Mouse (Mus musculus) erythroblast, adult 5-6 weeks (primary cell): ENCODE data around the gene 6430571L13Rik. TPM values are rescaled to one million over a fixed set of nuclear protein-coding genes. Genes with fewer than 3 reads are reported as not detected.
"Not testable (repeated sequence)": the region's sequence is repeated elsewhere in the genome, so short reads cannot be mapped to it uniquely, and the experiment has no call there.

Experiments used
- ATAC-seq: replicated peaks from 2 replicates; pipeline ENCODE4 v1.8.0; 2016; ENCODE audit warnings: moderate number of reproducible peaks, mild to moderate bottlenecking, moderate TSS enrichment, inconsistent platforms; ENCODE audit not compliant: poor library complexity, low FRiP score, severe bottlenecking
- total RNA-seq, 2 experiments: library from RNA; stranded (forward) in 1 of 2; stranded (reverse) in 1 of 2; fragments of 150-400 nt in 1 of 2; fragments of 200-764, 138-1000 nt in 1 of 2; gene quantifications; 2 replicates each; pipeline versions ENCODE4 v1.2.3 to v1.2.4; 2015 to 2017; ENCODE audit warnings: low replicate concordance in 2 of 2

Gene 6430571L13Rik
- total RNA-seq, 2 experiments from 2014 or later, result not detected

- ATAC-seq, result no peak; the same call in 1 of the 2 replicates
These were observed 34.5 kb upstream of the 6430571L13Rik start for GRCm38 (mm10) chr9:107305601-107306542.

- not testable (repeated sequence) for ATAC-seq
These were observed 33.7 kb upstream of the 6430571L13Rik start for GRCm38 (mm10) chr9:107306673-107307072.

- peak; percentile 84 for ATAC-seq
These were observed 33.1 kb upstream of the 6430571L13Rik start for GRCm38 (mm10) chr9:107307099-107307872.

DNA sequence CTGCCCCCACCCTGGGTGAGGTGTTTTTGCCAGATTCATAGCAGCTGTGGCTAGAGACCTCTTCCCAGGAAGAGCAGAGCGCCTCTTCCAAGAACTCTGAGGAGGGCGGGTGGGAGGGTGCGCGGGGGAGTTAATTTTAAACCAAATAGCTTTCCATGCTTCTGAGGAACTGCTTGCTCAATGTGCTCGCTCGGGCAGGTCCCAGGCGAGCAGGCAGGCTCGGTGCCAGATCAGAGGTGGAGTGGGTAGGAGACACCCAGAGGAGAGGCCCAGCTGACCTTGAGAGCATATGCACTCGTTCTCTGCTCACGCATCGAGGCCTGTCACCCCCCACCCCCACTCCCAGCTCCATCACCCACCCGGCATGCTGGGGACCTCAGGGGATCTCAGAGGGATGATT, 32.5 kb upstream of the 6430571L13Rik start:
- peak; percentile 43 for ATAC-seq

DNA sequence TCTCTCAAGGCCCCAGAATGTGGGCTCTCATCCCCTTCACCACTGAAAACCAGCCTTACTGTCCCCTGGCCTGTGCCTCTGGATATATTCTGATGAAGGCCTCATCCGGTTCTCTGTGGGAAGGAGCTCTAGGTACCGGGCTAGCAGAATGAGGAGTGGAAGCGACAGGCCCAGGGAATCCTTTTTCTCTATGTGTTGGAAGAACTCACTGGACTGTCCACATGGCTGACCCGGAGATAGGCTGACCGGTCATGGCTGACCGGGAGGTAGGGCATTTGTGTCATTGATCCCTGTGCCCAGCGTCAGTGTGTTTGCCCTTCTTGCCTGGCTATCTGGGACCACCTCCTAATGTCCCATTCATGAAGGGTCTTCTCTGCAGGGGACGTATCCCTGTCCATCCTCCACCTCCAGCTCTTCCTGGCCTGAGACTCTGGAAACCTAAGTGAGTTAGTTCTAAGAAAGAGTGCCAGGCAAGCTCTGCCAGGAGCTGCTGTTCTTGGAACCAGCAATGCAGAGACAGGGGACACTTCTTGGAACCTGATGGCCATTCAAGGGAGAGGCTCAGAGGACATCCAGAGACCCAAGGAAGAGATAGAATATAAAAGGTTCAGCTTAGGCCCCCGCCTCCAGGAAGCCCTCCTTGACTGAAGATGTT, 31.9 kb upstream of the 6430571L13Rik start:
- no peak for ATAC-seq

DNA sequence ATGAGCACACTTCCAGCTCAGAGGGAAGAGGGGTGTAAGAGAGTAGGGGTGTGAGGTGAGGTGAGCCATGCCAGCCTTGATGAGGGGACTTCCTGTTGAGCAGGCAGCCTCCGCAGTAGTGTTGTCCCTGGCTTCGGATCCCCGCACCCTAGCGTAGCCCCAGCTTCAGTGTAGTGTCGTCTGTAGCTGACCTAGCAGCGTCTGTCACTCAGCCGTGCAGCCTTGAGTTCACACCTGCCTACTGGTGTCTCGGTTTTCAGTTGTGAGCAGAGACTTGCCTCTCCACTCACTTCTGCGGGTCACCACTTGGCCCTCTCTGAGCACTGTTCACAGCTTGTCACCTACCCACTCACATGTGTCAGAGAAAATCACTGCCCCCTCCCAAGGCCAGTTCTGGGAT, 31.2 kb upstream of the 6430571L13Rik start:
- ATAC-seq, result no peak

GRCm38 (mm10) chr9:107309600-107309999, 30.8 kb upstream of the 6430571L13Rik start:
- ATAC-seq, result no peak

DNA sequence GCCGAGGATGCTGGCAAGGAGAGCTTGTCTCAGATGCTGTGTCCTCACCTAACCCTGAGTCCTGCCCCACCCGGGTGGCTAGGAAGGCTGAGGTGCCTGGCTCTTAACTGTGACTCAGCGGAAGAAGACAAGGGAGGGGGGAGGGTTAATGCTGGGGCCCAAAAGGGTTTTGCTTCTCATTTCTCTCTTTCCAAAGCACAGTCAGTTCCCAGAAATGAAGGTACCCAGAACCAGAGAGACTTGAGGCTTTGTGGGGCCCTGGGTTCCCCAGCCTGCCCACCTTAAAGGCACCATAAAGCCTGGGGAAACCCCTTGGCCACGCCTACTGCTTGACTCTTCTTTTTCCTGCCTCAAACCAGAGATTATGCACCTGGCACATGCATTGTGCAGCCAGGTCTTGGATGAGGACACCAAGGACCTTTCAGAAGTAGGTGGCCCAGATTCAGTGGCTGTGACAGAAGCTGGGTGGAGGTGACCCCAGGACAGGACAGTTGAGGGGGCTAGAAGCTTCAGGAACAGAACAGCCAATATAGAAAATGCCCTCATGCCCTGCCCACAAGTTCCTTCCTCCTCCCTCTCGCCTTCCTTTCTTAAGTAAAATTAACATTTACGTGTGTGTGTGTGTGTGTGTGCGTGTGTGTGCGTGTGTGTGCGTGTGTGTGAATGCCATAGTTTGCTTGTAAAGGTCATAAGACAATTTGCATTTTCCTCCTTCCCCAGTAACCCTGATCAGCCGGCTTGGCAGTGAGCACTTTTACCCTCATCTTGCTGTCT, 27.4 kb upstream of the 6430571L13Rik start:
- ATAC-seq, result peak; percentile 89

GRCm38 (mm10) chr9:107313926-107314325, 26.5 kb upstream of the 6430571L13Rik start:
- ATAC-seq, result no peak

DNA sequence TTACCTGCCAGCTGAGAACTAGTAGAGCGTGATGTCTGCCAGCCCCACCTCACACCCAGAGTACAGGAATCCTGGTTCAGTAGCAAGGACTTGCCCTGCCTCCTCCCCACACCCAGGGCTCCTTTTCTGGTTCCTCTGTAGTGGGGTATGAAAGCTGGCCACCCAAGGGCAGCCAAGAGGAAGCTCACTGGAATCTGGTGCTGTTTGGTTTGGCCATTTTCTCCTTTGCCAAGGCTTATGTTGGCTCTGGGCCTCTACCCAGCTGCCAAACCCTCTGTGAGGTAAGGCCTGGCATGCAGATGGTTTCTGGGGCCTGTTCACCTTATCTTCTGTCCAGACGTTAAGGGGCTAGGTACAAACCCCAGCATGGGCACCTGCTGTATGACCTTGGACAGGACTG, 24.6 kb upstream of the 6430571L13Rik start:
- no peak for ATAC-seq

- ATAC-seq, result no peak
These were observed 17.8 kb upstream of the 6430571L13Rik start for GRCm38 (mm10) chr9:107322461-107323050.

GRCm38 (mm10) chr9:107323558-107323957, 16.8 kb upstream of the 6430571L13Rik start:
- ATAC-seq, result no peak

DNA sequence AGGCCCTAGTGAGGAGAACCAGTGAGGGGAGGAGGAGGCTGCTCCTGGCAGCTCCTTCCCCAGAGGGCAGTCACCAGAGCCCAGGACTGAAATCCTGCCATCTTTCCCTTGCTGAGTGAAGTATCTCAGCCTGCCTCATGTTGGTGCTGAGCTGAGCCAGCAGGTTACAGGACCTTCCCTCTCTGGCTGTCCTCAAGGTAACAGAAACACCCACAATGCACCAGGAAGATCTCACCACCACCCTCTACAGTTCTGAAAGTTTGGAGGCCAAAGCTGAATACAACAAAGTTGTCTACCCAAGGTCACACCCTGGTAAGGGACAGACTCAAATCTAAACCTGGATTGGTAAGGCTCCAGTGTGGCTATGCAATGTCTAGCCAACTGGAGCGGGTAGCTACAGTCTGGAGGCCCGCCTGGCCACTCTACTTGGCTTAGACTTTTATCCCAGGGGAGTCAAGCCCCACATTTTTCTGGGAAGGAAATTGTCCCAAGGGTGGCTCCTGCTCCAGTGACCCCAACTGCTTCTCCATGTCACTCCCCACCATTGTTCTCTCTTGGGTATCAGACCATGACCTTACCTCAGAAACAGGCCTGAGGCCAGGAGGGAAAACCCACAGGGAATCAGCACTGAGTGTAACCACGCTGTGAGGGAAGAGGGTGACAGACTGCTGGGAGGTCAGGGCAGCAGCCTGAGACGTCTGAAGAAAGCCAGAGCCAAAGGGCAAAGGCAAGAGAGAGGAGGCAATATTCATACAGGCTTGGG, 15.4 kb upstream of the 6430571L13Rik start:
- no peak for ATAC-seq

- no peak for ATAC-seq
These were observed 14.5 kb upstream of the 6430571L13Rik start for GRCm38 (mm10) chr9:107325904-107326303.

GRCm38 (mm10) chr9:107327879-107328620, 12.4 kb upstream of the 6430571L13Rik start:
- ATAC-seq, result no peak

DNA sequence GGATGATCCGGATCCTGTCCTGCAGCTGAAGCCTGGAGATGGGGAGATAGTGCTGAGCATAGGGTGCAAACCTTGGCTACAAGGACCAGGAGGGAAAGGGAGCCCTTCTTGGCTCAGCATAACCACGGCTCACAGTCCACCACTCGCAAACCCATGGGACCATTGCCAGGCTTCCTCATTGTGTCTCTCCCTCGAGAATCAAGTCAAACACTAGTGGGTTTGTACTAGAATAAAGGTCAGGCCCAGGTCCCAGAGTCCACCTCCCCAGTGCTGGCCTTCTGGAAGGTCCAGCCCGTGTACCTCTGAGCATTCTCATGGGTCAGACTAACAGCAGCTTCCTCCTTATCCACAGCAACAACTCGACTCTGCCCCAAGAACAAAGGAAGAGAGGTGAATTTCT, 9.6 kb upstream of the 6430571L13Rik start:
- no peak for ATAC-seq

DNA sequence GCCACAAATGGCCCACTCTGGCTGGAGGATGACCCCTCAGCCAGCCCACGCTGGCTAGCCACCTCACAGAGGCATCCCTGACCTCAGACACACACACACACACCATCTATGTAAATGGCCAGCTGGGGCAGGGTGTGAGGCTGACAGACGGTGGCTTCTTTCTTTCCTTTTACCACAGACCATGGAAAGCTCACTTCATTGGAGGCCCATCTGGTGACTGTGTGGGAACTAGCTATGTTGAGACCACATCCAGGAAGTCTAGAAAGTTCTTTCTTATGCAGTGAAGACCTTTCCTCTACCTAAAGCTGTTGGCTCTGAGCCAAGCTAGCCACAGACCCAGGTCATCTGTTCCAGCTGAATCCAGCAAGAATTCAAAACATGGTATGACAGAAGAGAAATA, 6.7 kb upstream of the 6430571L13Rik start:
- ATAC-seq, result no peak

- ATAC-seq, result no peak
These were observed 6.0 kb upstream of the 6430571L13Rik start for GRCm38 (mm10) chr9:107334356-107334755.
